Mouse (Mus musculus) thymus, postnatal 0 days (tissue): ENCODE measurements at regions not wholly inside any gene's neighbourhood (a gene's known extent, or its start where the extent isn't known, plus 50 kb on each side); places are given as distances from the start of the nearest gene placed in this dataset. TPM values are rescaled to one million over a fixed set of nuclear protein-coding genes. Genes with fewer than 3 reads are reported as not detected.

Source experiments
- DNase-seq: peaks from one replicate; pipeline ENCODE4 v3.0.0-alpha.2; 2015; ENCODE audit warnings: low spot score
- microRNA-seq: library from miRNA; unstranded; fragments of <30 nt; microRNA quantifications from one replicate; pipeline ENCODE4, GENCODE M21; 2016; ENCODE audit warnings: borderline number of aligned reads

GRCm38 (mm10) chr4:33786958-33787357 lies 137.4 kb upstream of the Cnr1 start:
- no peak for DNase-seq

- no peak for DNase-seq
Observed at GRCm38 (mm10) chr4:33793398-33793797, 131.0 kb upstream of the Cnr1 start.

- no peak for DNase-seq
Observed at GRCm38 (mm10) chr4:33795461-33795860, 128.9 kb upstream of the Cnr1 start.

GRCm38 (mm10) chr4:33797964-33798363 lies 126.4 kb upstream of the Cnr1 start:
- no peak for DNase-seq

- no peak for DNase-seq
Observed at GRCm38 (mm10) chr4:33798654-33799053, 125.7 kb upstream of the Cnr1 start.

GRCm38 (mm10) chr4:33799110-33799509 lies 125.3 kb upstream of the Cnr1 start:
- no peak for DNase-seq

GRCm38 (mm10) chr4:33799831-33800230 lies 124.6 kb upstream of the Cnr1 start:
- no peak for DNase-seq

- DNase-seq = no peak
Observed at GRCm38 (mm10) chr4:33812338-33812737, 112.1 kb upstream of the Cnr1 start.

- no peak for DNase-seq
Observed at GRCm38 (mm10) chr4:33823850-33824249, 100.5 kb upstream of the Cnr1 start.

GRCm38 (mm10) chr4:33833134-33833533 lies 91.3 kb upstream of the Cnr1 start:
- no peak for DNase-seq

- no peak for DNase-seq
Observed at GRCm38 (mm10) chr4:33838436-33838835, 86.0 kb upstream of the Cnr1 start.

- no peak for DNase-seq
Observed at GRCm38 (mm10) chr4:33840119-33840518, 84.3 kb upstream of the Cnr1 start.

- no peak for DNase-seq
Observed at GRCm38 (mm10) chr4:33845611-33846395, 78.6 kb upstream of the Cnr1 start.

GRCm38 (mm10) chr4:33850249-33850648 lies 74.1 kb upstream of the Cnr1 start:
- DNase-seq = no peak

- no peak for DNase-seq
Observed at GRCm38 (mm10) chr4:33852294-33852693, 72.1 kb upstream of the Cnr1 start.

- DNase-seq = no peak
Observed at GRCm38 (mm10) chr4:33855112-33855511, 69.3 kb upstream of the Cnr1 start.

GRCm38 (mm10) chr4:33867126-33867525 lies 57.3 kb upstream of the Cnr1 start:
- DNase-seq = no peak

- no peak for DNase-seq
Observed at GRCm38 (mm10) chr4:33869317-33869716, 55.1 kb upstream of the Cnr1 start.

Small RNA genes in the stretch of these regions (microRNA-seq; reads per million reads assigned to microRNA genes)
- gene Gm23304 = not detected
